Mouse (Mus musculus) T-helper 1 cell (primary cell): ENCODE measurements at regions not wholly inside any gene's neighbourhood (a gene's known extent, or its start where the extent isn't known, plus 50 kb on each side); places are given as distances from the start of the nearest gene placed in this dataset.

ENCODE experiments used
- in situ Hi-C: fragments of 300-600 bp; cut with MboI, MseI; formaldehyde crosslinking; loops from one replicate; pipeline ENCODE4 v1.15.1; 2025; ENCODE audit warnings: high pct_unique_total_duplicates

DNA sequence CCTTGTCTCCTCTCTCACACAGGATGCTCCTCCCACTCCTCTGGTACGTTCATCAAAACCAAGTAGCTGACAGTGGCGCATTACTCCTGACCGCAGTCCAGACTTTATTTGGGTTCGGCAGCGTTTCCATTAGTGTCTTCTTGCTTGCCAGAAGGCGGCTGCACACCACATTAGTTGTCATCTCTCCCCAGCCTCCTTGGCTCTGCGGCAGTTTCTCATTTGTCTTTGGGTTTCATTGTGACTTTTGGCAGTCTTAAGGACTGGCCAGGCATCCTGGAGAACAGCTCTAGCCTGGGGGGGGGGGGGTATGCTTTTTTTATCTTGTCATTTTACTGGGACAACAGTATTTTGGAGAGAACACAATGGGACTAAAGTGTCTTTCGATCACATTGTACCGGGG is 209.0 kb upstream of the Prickle1 start:
- in situ Hi-C loops, result no loop called here

DNA sequence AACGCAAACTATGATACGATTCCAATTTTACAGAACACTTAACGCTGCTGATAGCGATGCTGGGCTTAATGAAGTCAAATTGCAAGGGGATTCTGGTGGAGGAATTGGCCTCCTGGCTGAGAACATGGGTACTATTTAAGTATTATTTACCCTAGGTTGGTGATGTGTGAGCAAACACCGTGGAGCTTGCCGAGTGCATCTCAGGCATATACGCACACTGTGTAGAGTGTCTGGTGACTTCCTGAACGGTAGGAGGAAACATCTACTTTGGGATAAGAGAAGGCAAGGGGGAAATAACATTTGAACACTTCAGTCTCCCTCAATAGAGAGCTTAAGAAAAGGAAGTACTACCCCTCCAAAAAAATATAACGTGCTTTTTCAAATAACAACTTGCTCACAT is 194.8 kb upstream of the Prickle1 start:
- in situ Hi-C loops, result no loop called here

DNA sequence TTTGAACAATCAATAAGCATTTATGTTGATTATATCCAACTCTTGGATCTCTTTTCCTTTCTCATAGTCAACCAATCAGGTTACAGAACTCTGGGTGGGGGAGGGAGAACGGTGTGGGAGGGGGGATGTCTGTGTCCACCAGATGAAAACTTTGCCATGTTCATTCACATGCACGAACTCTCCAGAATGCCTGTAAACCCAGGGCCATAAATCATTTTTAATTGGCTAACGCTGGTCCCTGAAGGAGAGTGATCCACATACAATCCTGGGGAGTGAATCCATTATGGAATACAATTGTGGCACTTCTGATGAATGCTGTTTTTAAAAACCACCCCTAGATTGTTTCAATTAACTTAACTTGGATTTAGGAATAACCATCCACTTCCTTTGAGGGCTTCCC is 194.1 kb upstream of the Prickle1 start:
- in situ Hi-C loops, result no loop called here

DNA sequence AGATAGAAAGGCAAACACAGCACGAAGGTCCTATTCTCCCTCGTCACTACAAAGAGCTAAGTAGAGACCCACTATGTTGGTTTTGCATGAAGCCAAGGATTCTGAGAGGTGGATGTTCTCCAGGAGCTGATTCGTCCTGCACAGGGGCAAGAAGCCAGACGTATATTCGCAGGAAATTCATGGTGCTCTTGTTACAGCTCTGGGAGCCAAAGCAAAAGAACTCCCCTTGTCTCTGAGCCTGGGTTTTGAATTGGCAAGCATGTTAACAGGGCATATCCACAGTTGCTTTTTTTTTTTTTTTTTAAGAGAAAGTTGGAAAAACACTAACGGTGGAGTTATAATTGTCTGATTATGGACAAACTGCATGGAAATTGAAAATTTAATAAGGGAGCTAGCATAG is 191.7 kb upstream of the Prickle1 start:
- in situ Hi-C loops, result no loop called here

GRCm38 (mm10) chr15:93785846-93786412 is 190.2 kb upstream of the Prickle1 start:
- in situ Hi-C loops, result no loop called here

DNA sequence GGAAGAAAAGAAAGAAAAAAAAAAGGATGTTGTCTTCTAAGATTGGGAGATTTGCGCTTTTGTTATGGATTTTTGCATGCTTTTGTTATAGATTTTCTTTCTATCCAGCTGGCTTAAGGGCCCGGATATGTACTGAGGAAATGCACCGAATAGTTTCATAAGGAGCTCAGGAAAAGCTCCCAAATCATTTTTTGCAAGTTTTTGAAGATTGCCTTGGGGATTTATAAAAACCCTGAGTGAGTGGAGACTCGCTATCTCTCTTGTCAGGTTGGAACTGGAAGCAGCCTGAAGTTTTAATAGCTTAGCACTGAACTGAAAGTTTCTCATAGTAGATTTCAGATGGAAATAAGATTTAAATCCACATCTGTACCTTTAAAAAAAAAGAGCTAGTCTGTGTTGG is 188.0 kb upstream of the Prickle1 start:
- in situ Hi-C loops, result no loop called here

DNA sequence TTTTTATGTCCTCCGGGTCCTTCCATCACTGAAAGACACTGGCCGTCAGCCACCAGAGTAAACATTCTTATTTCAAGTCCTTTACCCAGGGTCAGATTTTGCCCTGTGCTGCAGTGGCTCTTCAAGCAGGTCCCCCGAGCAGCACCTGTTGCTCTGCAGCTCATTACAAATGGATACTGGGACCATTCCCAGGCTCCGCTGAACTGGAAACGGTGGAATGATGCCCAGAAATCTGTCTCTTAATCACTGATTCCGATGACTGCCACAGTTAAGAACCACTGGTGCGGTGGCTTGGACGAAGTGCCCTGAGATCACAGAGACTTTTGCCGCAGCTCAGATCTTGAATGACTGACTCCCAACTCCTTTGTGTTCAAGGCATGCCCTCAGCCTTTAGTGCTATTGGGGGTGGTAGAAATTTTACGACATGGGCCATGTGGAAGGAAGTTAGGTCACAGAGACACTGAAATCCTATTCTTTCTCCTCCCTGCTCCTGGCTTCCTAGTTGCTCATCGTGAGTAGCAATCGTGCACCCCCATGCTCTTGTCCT is 179.6 kb upstream of the Prickle1 start:
- in situ Hi-C loops, result no loop called here

- in situ Hi-C loops, result no loop called here
These were observed 178.6 kb upstream of the Prickle1 start for GRCm38 (mm10) chr15:93774340-93774739.

DNA sequence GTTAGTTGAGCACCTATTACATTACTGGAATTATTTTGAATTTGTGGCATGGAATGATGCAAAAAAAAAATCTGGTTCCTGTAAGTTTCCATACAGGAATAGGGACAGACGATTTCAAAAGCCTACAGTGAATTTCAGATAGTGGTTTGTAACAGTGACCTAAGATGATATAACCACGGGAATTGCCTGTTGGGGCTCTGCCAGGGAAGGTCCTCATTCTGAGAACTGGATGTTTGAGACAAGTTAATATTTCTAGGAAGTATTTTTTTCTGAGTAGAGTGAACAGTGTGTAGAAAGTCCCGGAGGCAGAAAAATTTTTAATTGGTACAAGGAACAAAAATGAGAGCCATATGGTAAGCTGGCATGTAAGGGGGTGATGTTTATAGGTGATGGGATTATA is 171.3 kb upstream of the Prickle1 start:
- in situ Hi-C loops, result no loop called here

DNA sequence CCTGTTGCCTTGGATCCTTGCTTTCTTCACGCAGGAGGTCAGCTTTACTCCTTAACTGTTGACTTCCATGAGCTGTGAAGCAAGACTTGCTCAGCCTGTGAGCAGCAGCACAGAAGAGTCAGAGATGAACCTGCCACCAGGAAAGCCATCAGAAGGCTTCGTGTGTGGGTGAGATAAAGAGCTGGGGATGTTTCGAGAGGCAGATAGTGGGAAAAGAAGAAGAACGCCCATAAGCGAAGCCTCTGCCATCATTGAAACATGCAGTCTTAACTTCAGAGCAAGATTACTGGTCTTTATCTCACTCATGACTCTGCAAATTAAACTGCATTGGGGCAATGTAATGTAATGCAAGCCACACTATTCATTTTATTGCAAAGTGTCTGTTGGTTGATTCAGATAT is 167.4 kb upstream of the Prickle1 start:
- in situ Hi-C loops, result no loop called here

- in situ Hi-C loops, result no loop called here
These were observed 162.6 kb upstream of the Prickle1 start for GRCm38 (mm10) chr15:93758204-93758836.

DNA sequence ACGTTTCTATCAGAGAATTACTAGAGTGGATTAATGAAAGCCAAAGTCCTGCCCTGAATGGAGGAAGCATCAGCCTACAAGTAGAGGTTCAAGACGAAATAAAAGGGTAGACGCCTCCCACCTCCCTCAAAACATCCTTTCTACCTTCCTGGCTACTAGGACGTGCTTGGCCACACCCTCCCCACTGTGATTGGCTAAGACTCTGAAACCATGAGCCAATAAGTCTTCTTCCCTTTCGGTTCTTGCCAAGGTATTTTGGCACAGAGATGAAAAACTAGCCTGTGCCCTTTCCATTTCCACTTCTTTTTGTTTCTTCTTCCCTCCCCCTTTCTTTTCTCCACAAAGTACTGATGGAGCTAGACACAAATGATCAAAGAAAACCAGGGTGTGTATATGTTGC is 160.3 kb upstream of the Prickle1 start:
- in situ Hi-C loops, result no loop called here

- in situ Hi-C loops, result no loop called here
These were observed 156.1 kb upstream of the Prickle1 start for GRCm38 (mm10) chr15:93751817-93752216.

DNA sequence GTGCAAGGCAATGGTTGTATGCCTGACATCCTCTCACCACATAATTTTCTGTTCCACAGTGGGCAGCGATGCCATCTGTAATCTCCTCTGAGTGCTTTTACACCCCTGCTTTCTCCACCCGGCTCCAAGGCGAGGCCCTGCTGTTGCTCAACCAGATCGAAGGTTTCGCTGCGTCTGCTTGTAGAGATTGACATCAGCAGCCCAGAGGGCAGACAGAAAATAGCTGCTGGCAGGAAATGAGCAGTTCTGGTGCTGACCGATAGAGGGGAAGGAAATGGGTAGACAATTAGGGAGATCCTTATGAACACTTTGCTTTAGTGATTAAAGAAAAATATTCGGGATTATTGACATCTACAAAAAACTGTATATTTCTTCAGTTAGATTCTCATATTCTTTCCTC is 155.3 kb upstream of the Prickle1 start:
- in situ Hi-C loops, result no loop called here

DNA sequence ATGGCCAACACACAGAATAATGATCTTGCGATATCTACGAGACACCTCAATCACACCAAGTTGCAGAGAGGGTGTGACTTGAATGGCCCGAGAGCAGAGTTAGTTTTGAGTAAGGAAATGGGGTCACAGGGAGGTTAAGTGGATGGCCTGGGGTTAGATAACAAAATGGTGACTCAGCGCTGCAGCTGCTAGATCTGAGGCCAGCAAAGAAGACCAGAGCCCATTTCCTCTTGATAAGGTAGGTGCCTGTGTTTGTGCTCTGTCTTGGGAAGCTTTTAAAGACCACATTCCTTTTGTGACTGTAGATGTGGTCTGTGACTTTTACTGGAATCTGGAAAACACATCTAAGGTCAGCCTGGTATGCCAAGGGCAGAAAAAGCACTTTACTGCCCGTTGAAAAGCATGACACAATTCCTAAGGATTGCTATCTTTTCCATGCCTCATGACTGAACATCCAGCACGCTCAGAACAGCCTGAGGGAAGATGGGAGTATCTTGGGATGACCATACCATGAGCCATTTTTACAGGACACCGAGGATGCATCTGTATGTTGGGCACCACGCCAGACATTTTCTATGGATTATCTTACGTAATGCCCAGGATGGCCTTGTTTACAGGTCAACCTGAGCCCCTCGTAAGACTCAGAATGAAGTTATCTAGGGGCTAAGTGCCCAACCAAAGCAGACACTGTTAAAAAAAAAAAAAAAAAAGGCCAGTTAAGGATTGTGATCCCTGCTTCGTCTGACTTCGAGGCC is 148.7 kb upstream of the Prickle1 start:
- in situ Hi-C loops, result no loop called here

DNA sequence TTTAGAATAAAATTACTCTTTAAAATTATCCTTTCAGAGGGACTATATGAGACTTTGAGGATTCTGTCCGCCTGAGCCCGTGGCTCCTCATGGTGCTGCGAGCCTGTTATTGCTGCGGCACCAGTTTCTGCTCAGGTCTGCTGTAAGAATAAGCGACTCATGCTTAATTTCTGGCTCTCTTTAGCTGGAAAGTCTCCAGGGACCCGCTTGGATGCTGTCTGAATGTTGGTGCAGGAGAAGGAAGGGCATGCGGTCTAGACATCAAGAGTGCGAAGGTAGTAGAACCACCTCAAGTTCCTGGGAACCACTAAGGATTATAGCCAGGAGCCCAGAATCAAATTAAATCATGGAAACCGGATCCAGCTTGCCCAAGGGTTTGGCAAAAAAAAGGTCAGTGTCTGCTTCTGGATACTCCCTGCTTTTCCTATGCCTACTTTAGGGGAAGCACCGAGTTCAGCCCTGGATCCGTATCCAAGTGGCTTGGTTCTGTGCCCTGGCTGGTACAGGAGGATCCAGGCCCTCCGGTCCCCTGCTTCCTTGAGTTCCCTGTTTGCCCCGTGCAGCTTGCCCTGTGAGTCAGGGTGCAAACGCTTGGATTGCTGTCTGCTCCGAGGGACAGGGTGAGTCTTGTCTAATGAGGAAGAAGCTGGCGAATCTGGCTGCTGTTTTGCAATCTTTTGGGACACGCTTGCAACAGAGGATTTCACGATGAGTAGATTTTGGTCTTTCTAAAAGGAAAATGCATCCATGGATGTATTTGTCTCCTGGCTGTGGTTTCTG is 138.2 kb upstream of the Prickle1 start:
- in situ Hi-C loops, result no loop called here

DNA sequence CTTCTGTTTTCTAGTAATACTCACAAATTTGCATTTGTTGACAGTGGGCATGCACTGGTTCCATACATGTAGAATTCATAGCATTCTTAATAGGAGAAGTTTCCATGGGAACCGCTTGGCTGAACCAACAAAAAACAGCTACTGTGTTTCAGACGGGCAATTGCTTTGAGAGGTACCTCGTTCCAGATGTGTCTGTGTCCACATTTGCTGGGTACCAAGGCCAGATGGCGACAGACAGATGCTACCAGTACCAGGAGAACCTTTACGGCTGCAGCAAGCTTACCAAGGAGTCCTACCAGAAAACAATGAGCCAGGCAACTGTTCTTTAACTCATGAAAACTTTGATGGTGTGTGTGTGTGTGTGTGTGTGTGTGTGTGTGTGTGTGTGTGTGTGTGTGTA is 137.1 kb upstream of the Prickle1 start:
- in situ Hi-C loops, result no loop called here

DNA sequence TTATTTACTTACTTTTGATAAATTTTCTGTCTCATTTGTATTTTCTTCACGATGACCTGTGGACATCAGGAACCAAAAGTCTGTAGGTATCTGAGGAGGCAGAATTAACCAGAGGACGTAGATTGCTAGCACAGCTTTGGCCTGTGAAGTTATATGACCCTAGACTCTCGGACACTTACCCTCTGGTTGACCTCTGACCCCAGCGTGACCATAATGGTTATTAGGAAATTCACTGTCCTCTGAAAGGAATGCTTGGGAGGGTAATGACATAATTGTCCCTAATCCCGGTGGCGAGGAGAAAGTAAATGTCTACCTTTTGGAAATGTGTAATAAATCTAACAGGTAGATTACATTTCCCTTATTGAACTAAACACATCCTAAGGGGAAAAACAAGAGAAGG is 135.5 kb upstream of the Prickle1 start:
- in situ Hi-C loops, result no loop called here

- in situ Hi-C loops, result loop anchor here (10.0 kb wide), 1 partner anchor 949 kb away; no protein-coding TSS in a partner anchor
These were observed 119.8 kb upstream of the Prickle1 start for GRCm38 (mm10) chr15:93715443-93715842.

GRCm38 (mm10) chr15:93713428-93713827 is 117.7 kb upstream of the Prickle1 start:
- in situ Hi-C loops, result loop anchor here (10.0 kb wide), 1 partner anchor 951 kb away; no protein-coding TSS in a partner anchor

DNA sequence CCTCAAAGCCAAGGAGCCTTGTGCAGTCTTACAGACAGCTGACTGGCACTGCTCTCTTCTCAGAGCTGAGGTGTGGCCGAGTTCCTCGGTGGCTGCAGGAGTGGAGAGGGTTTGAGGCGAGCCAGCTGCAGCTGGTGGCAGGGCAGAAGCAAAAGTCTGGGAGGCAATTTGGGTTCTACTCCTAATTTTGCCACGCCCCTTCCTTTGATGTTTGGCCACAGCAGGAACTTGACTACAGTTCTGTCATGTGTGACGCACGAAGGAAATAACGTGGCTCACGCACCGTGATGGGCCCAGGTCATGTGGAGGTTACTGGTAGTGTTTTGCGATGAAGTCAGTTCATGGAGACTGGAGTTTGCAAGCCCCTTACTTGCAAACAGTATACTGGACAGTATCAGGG is 116.9 kb upstream of the Prickle1 start:
- in situ Hi-C loops, result loop anchor here (10.0 kb wide), 1 partner anchor 952 kb away; no protein-coding TSS in a partner anchor
